Mouse (Mus musculus) testis, adult 2 months (tissue): Measurements from ENCODE around the gene Defb23.

Experiments
- CTCF ChIP-seq: fragments of 200-500 bp; IDR thresholded peaks from 2 replicates; pipeline ENCODE4 v1.5.1; 2012; ENCODE audit warnings: low read depth, mild to moderate bottlenecking, inconsistent platforms, low read length, moderate library complexity; ENCODE audit not compliant: control insufficient read depth, insufficient read depth, insufficient replicate concordance
- POLR2A ChIP-seq: fragments of 200-500 bp; IDR thresholded peaks from 2 replicates; pipeline ENCODE4 v1.6.1; 2012; ENCODE audit warnings: low read depth, mild to moderate bottlenecking, inconsistent platforms, low read length, moderate library complexity; ENCODE audit not compliant: control insufficient read depth

DNA sequence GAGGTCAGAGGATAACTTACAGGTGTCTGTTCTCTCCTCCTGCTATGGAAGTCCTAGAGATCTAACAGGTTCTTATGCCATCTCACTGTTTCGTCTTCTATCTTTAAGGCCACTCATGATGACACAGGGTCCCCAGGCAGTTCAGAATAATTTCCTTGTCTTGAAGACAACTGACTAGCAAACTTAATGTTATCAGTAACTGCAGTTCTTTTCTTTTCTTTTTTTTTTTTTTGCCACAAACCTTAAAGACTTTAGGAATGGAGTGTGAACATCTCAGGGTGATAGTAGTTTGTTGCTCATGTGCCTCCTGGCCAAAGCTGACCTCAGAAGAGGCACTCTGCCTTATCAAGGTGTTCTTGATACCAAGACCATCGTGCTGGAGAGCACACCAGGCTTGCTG lies 17.8 kb downstream of the Defb23 start:
- no peak for TF ChIP-seq POLR2A
- no peak for TF ChIP-seq CTCF
